Mouse (Mus musculus): ENCODE data around the gene Zbtb46.

- TF ChIP-seq CTCF (IDR thresholded peaks at IDR 0.05) (no peak), EP300 (IDR thresholded peaks at IDR 0.05) (no peak)
Observed at GRCm38 (mm10) chr2:181397207-181397761, 61.9 kb downstream of the Zbtb46 start.

Measured in lung, postnatal 0 days (tissue).